Mouse (Mus musculus) urinary bladder, postnatal 25 days (tissue): ENCODE data around the gene Olfr1382.
"Not testable (repeated sequence)": the region's sequence is repeated elsewhere in the genome, so short reads cannot be mapped to it uniquely, and the experiment has no call there.

Experiments used
- DNase-seq: peaks from one replicate; pipeline ENCODE4 v3.0.0; 2022; ENCODE audit warnings: low spot score

Gene Olfr1382

DNA sequence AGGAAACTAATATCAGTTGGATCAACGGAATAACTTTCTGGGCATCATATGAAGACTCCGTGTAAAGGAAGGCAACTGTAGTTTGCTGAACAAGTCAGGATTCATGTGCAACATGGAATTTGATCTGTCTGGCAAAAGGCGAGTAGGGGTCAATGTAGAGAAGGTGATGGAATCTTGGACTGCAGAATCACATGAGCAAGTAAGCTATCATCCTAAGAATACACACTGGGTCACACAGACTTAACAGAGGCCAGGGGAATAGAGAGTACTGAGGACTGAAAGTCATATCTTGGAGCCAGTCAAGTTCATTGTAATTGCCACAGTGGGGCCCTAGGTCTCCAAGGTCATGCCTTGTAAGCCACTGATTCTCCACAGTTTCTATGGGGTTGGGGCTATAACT, at the start of gene Olfr1382:
Gene Olfr1382 (plus strand): TSS at position 301 of the 400 bp plus-strand sequence.
- DNase-seq: no peak

DNA sequence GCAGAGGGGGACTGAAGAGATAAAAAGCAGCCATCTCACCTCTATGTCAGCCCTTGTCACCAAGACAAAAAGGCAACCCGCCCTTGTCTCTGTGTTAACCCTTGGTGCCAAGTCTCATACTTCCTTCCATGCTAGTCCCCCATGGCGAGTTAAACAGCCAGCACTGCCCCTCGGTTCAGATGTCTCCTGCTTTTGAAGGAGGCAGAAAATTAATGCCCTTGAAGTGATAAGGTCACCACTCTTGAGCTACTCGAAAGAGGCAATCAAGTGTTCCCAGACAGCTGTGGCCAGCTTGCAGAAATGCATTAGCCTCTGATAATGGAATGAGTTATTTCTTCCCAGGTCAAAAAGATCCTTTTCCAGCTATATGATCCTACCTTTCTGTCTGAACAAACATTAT, 42.1 kb upstream of the Olfr1382 start:
- DNase-seq: no peak

DNA sequence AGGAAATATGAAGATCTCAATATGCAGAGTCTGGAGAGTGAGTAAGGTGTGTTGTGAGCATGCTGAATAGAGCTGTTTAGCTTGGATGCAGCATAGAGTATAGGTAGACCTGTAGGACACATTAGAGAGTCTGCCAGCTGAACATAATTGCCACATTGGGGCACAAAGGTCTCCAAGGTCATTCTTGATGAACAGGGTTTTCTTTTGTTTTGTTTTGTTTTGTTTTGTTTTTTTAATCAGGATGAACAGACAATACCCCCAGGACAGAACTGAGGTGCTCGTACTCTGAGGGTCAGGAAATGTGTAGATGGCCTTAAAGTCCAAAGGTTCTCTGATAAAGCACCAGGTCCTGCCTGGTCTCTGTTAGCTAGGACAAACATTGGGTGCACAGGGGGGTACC, 39.3 kb upstream of the Olfr1382 start, which contains the start of gene Olfr1385:
Gene Olfr1385 (plus strand): TSS at position 301 of the 400 bp plus-strand sequence.
- not testable (repeated sequence) for DNase-seq

DNA sequence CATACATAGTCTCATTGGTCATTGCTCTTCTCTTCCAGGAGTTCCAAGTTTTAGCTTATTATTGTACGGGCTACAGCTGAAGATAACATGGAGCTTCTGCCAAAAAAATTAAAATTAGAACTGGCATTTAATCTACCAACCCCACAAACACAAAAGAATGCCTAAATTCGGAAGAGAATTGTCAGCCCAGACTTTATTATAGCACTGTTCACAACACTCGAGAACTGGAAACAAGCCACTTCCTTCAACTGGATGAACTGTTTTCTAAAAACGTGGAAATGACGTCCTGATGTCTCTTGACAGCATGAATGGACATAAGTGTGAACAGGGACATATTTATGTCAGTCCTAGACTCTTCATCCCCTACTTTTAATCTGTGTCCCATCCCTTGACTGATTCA, 10.0 kb upstream of the Olfr1382 start:
- no peak for DNase-seq

GRCm38 (mm10) chr11:49519348-49519747, 8.7 kb upstream of the Olfr1382 start, which contains the start of gene Olfr1383:
TSS of gene Olfr1383 (plus strand) at chr11:49519648.
- DNase-seq: no peak

DNA sequence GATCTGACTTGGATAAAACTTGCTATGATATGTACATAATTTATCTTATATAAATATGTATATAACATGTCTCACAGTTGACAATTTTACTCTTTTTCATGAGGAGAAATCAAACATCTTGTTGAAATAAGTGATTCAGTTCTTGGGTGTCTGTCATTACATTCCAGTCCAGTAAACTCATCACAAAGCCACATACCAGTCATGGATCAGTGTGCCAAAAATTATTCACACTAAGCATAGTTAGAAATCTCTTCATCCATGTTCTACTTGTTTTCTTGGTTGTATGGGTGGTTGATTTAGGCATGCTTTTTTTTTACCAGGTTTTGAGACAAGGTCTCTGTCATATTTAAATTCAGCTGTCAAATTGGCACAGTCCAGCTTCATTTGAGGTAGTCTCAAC, 4.7 kb downstream of the Olfr1382 start:
- no peak for DNase-seq

DNA sequence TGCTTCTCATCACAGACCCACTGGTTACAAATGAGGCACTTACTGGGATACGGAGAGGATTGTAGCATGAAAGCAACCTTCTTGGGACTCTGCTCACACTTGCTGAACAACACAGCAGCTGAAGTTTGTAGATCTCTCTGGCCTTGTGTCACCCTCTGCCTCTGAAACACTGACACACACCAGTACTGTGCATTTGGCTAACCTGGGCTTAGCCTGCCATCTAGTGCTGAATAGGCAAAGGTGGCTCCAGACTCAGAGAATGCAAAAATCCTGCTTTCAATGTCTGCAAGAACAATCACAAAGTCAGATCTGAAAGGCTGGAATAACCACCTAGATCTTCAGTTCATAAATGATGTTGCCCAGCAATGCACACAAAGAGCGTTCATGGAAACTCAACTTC, 8.6 kb downstream of the Olfr1382 start:
- DNase-seq: not testable (repeated sequence)

DNA sequence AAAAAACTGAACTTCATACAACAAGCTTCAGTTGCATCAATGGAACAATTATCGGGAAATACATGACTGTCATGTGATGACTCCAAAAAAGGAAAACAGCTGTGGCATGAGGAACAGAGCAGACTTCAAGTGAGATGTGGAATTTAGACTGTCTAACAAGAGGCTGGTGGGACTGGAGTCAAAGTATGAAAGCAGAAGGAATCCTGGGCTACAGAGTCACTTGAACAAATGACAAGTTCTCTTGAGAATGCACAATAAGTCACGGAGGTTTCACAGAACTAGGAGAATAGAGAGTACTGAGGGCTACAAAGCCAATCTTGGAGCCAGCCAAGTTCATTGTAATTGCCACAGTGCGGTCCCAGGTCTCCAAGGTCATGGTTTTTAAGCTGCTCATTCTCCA, 15.1 kb downstream of the Olfr1382 start, which contains the start of gene Olfr1381:
Gene Olfr1381 (plus strand): TSS at position 301 of the 400 bp plus-strand sequence.
- DNase-seq: not testable (repeated sequence)

GRCm38 (mm10) chr11:49554033-49554432, 26.0 kb downstream of the Olfr1382 start:
- not testable (repeated sequence) for DNase-seq

GRCm38 (mm10) chr11:49556578-49556977, 28.5 kb downstream of the Olfr1382 start, which contains the start of gene Olfr1380:
TSS of gene Olfr1380 (plus strand) at chr11:49556878.
- not testable (repeated sequence) for DNase-seq

GRCm38 (mm10) chr11:49575054-49575453, 47.0 kb downstream of the Olfr1382 start:
- not testable (repeated sequence) for DNase-seq

DNA sequence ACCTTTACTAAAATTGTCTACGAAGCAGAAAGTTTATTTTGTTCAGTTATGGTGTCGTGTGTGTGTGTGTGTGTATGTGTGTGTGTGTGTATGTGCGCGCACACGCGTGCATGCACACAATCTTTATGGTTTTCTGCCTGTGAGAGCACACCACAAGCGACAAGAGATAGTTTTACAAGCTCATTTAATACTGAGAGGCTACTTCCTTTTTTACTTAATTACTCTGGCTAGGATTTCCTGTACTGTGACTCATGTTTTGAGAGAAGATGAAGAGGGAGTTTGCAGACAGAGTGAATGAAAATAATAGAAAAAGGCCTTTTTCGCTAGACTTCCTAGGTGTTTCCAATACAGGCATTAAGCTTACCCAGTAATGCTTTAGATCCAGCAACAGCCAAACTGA, 52.4 kb downstream of the Olfr1382 start:
- DNase-seq: not testable (repeated sequence)
